Mouse (Mus musculus): Measurements from ENCODE around the gene Aplf. TPM values are rescaled to one million over a fixed set of nuclear protein-coding genes. Genes with fewer than 3 reads are reported as not detected.

Gene Aplf
- total RNA-seq (2014; rRNA removed): 8.1 and 9.1 TPM in 2 replicates
- polyA plus RNA-seq (2015; fragmentation: Nextera tagmentation; extraction: Ambion mirVana): 8.8 and 12.0 TPM in 2 replicates

GRCm38 (mm10) chr6:87671771-87672517 lies at the start of gene Aplf:
TSS of gene Aplf (minus strand) at chr6:87672193.
- 0 out of 2 replicates have a peak, but pooled peaks cover 12% of the 10 kb centered on the region for H3K4me1 ChIP-seq (ENCODE audit: insufficient read depth)
- peak within 1 kb of the TSS; percentile 31 for H3K9ac ChIP-seq
- peak; percentile 100 for ATAC-seq
- WGBS: 3% methylated on average over 33 of the region's 33 CpGs
- no peak for TF ChIP-seq CTCF (IDR thresholded peaks at IDR 0.05; ENCODE audit: low read depth)
- peak within 1 kb of the TSS; percentile 47 for H3K4me3 ChIP-seq (ENCODE audit: low read depth, low read length)
- peak; percentile 97 for DNase-seq
- H3K36me3 ChIP-seq (ENCODE audit: insufficient read depth): no peaks in the 10 kb centered on the region
- H3K4me2 ChIP-seq (ENCODE audit: low read depth): peak within 1 kb of the TSS; percentile 70
- H3K27me3 ChIP-seq (ENCODE audit: insufficient read depth, low read length): no peaks in the 10 kb centered on the region
- H3K9me3 ChIP-seq (ENCODE audit: low read length): no peaks in the 10 kb centered on the region
- H3K27ac ChIP-seq (ENCODE audit: low read depth, low read length): peak within 1 kb of the TSS; percentile 11; the same call in 1 of the 2 replicates

- H3K9me3 ChIP-seq (ENCODE audit: low read length): no peaks in the 10 kb centered on the region
- WGBS: 84% methylated on average over 4 of the region's 4 CpGs
- DNase-seq: no peak
- no peak overlapping the region for H3K27ac ChIP-seq (ENCODE audit: low read depth, low read length)
- H3K36me3 ChIP-seq (ENCODE audit: insufficient read depth): no peaks in the 10 kb centered on the region
- H3K9ac ChIP-seq: no peak overlapping the region
- no peaks in the 10 kb centered on the region for H3K4me1 ChIP-seq (ENCODE audit: insufficient read depth)
- no peak overlapping the region for H3K4me3 ChIP-seq (ENCODE audit: low read depth, low read length)
- TF ChIP-seq CTCF (IDR thresholded peaks at IDR 0.05; ENCODE audit: low read depth): no peak
- no peaks in the 10 kb centered on the region for H3K27me3 ChIP-seq (ENCODE audit: insufficient read depth, low read length)
- ATAC-seq: no peak
- H3K4me2 ChIP-seq (ENCODE audit: low read depth): no peak overlapping the region
Observed at GRCm38 (mm10) chr6:87714091-87714490, 42.1 kb upstream of the Aplf start.

DNA sequence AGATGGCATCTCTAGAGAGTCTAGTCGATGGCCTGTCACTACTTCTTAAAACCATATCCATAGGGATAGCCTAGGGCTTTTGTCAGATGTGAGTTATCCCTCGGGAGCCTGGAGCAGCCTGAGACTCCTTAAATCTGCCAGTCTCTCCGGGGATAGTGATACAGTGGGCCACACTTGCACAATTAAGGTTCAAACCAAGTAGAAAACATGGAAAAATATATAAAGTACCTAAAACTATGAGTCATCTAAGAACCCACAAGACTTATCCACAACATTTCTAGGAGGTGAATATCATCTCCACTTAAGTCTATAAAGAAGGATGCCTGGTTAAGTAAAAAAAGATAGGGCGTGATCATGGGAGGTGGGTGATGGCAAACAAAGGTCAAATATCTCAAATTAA lies 40.3 kb upstream of the Aplf start:
- H3K27ac ChIP-seq (ENCODE audit: low read depth, low read length): no peak overlapping the region

GRCm38 (mm10) chr6:87706246-87706645 lies 34.3 kb upstream of the Aplf start:
- Histone ChIP-seq H3K4me3 (ENCODE audit: low read depth, low read length) (no peak overlapping the region), H3K36me3 (ENCODE audit: insufficient read depth) (no peaks in the 10 kb centered on the region), H3K9ac (no peak overlapping the region), H3K27ac (ENCODE audit: low read depth, low read length) (no peak overlapping the region), H3K4me2 (ENCODE audit: low read depth) (no peak overlapping the region), H3K9me3 (ENCODE audit: low read length) (no peaks in the 10 kb centered on the region), H3K4me1 (ENCODE audit: insufficient read depth) (no peaks in the 10 kb centered on the region), H3K27me3 (ENCODE audit: insufficient read depth, low read length) (no peaks in the 10 kb centered on the region)
- no peak for ATAC-seq
- WGBS: 44% methylated on average over 3 of the region's 3 CpGs
- peak; percentile 47 for TF ChIP-seq CTCF (IDR thresholded peaks at IDR 0.05; ENCODE audit: low read depth)
- no peak for DNase-seq

More for the DNA sequence above, 40.3 kb upstream of the Aplf start:
- ATAC-seq (no peak), DNase-seq (no peak)
- H3K4me2 ChIP-seq (ENCODE audit: low read depth): no peak overlapping the region
- no peak overlapping the region for H3K4me3 ChIP-seq (ENCODE audit: low read depth, low read length)
- H3K4me1 ChIP-seq (ENCODE audit: insufficient read depth): no peaks in the 10 kb centered on the region
- no peak overlapping the region for H3K9ac ChIP-seq
- WGBS: 90% methylated on average over 4 of the region's 4 CpGs
- no peak for TF ChIP-seq CTCF (IDR thresholded peaks at IDR 0.05; ENCODE audit: low read depth)
- H3K36me3 ChIP-seq (ENCODE audit: insufficient read depth): no peaks in the 10 kb centered on the region
- no peaks in the 10 kb centered on the region for H3K27me3 ChIP-seq (ENCODE audit: insufficient read depth, low read length)
- no peaks in the 10 kb centered on the region for H3K9me3 ChIP-seq (ENCODE audit: low read length)

GRCm38 (mm10) chr6:87696544-87696943 lies 24.6 kb upstream of the Aplf start:
- Histone ChIP-seq H3K4me3 (ENCODE audit: low read depth, low read length) (no peak overlapping the region), H3K27me3 (ENCODE audit: insufficient read depth, low read length) (no peaks in the 10 kb centered on the region), H3K9me3 (ENCODE audit: low read length) (no peaks in the 10 kb centered on the region), H3K4me1 (ENCODE audit: insufficient read depth) (no peaks in the 10 kb centered on the region), H3K27ac (ENCODE audit: low read depth, low read length) (no peak overlapping the region), H3K4me2 (ENCODE audit: low read depth) (no peak overlapping the region), H3K9ac (no peak overlapping the region), H3K36me3 (ENCODE audit: insufficient read depth) (no peaks in the 10 kb centered on the region)
- ATAC-seq: peak; percentile 91
- no peak for TF ChIP-seq CTCF (IDR thresholded peaks at IDR 0.05; ENCODE audit: low read depth)
- 55% methylated on average over 4 of the region's 4 CpGs for WGBS
- peak; percentile 68 for DNase-seq

DNA sequence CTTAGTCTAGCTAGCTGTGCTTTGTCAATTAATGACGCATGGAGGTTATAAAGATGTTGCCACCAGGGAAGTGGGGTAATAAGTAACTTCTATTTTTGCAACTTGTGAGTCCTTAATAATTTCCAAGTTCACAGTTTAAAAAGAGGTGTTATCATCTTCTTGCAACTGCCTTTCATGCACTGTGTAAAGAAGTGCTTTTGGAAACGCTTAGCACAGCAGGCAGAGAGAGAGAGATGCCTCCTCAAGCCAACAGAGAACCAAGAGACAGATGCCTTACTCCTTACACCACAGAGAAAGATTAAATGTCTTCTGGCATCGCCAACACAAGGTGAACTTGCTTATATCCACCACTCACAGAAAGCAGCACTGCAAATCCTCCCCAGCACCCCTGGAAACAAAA lies 24.0 kb upstream of the Aplf start:
- Histone ChIP-seq H3K27me3 (ENCODE audit: insufficient read depth, low read length) (no peaks in the 10 kb centered on the region), H3K9me3 (ENCODE audit: low read length) (no peaks in the 10 kb centered on the region), H3K4me3 (ENCODE audit: low read depth, low read length) (no peak overlapping the region), H3K9ac (no peak overlapping the region), H3K4me1 (ENCODE audit: insufficient read depth) (no peaks in the 10 kb centered on the region), H3K36me3 (ENCODE audit: insufficient read depth) (no peaks in the 10 kb centered on the region), H3K4me2 (ENCODE audit: low read depth) (no peak overlapping the region), H3K27ac (ENCODE audit: low read depth, low read length) (peak overlapping the region; percentile 73)
- peak; percentile 29 for DNase-seq
- peak; percentile 74 for ATAC-seq
- 65% methylated on average over 3 of the region's 3 CpGs for WGBS
- no peak for TF ChIP-seq CTCF (IDR thresholded peaks at IDR 0.05; ENCODE audit: low read depth)

DNA sequence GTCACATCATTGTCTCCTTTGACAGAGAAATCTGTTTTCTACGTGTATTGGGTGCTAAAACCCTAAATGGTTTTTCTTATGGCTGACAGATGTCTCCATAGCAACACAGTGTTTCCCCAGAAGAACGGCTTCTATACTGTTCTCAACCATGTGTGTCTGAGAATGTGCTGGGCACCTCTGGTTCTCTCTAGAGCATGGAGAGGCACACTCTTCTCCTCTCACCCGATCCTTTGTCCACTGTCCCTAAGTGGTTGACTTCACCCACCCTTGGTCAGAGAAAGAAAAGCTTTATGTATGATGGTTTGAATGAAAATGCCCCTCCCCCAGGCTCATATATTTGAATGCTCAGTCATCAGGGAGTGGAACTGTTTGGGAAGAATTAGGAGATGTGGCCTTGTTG lies 8.4 kb upstream of the Aplf start:
- Histone ChIP-seq H3K36me3 (ENCODE audit: insufficient read depth) (no peaks in the 10 kb centered on the region), H3K27me3 (ENCODE audit: insufficient read depth, low read length) (no peaks in the 10 kb centered on the region), H3K9me3 (ENCODE audit: low read length) (no peaks in the 10 kb centered on the region), H3K4me3 (ENCODE audit: low read depth, low read length) (no peak overlapping the region), H3K27ac (ENCODE audit: low read depth, low read length) (no peak overlapping the region), H3K4me1 (ENCODE audit: insufficient read depth) (no peaks in the 10 kb centered on the region), H3K4me2 (ENCODE audit: low read depth) (no peak overlapping the region), H3K9ac (no peak overlapping the region)
- TF ChIP-seq CTCF (IDR thresholded peaks at IDR 0.05; ENCODE audit: low read depth): no peak
- 33% methylated on average over 3 of the region's 3 CpGs for WGBS
- ATAC-seq (no peak; the same call in 1 of the 2 replicates), DNase-seq (peak; percentile 16)
